Mouse (Mus musculus) MEL (cell line): ENCODE measurements at regions not wholly inside any gene's neighbourhood (a gene's known extent, or its start where the extent isn't known, plus 50 kb on each side); places are given as distances from the start of the nearest gene placed in this dataset.

Experiments
- CTCF ChIP-seq, 3 experiments: IDR thresholded peaks in 2 of 3; conservative IDR thresholded peaks in 1 of 3; 2 replicates each; pipeline ENCODE4 v1.5.1; 2011 to 2012; ENCODE audit warnings: low read length in 3 of 3, low read depth in 2 of 3, mild to moderate bottlenecking in 2 of 3, improper control_type of control experiment in 1 of 3, inconsistent platforms in 1 of 3, mixed read lengths in 1 of 3, moderate library complexity in 1 of 3; ENCODE audit not compliant: control insufficient read depth in 1 of 3, insufficient read depth in 1 of 3, poor library complexity in 1 of 3, severe bottlenecking in 1 of 3
- POLR2A ChIP-seq, 2 experiments: IDR thresholded peaks; 2 replicates each; pipeline ENCODE4 v1.6.1; 2011 to 2012; ENCODE audit warnings: low read length in 2 of 2, mild to moderate bottlenecking in 2 of 2, control low read depth in 1 of 2, improper control_type of control experiment in 1 of 2, low read depth in 1 of 2, moderate library complexity in 1 of 2; ENCODE audit not compliant: control insufficient read depth in 1 of 2, insufficient read depth in 1 of 2, poor library complexity in 1 of 2
- POLR2AphosphoS5 ChIP-seq: IDR thresholded peaks from 2 replicates; pipeline ENCODE4 v1.6.1; 2012; ENCODE audit warnings: low read depth, borderline replicate concordance, mild to moderate bottlenecking, inconsistent platforms, low read length, moderate library complexity, mixed read lengths
- RAD21 ChIP-seq: IDR thresholded peaks from 2 replicates; pipeline ENCODE4 v1.6.1; 2011; ENCODE audit warnings: mild to moderate bottlenecking, low read depth, low read length, improper control_type of control experiment
- USF1 ChIP-seq: IDR thresholded peaks from 2 replicates; pipeline ENCODE4 v1.6.1; 2014; ENCODE audit warnings: low read depth, mild to moderate bottlenecking, inconsistent platforms, low read length, improper control_type of control experiment, moderate library complexity

DNA sequence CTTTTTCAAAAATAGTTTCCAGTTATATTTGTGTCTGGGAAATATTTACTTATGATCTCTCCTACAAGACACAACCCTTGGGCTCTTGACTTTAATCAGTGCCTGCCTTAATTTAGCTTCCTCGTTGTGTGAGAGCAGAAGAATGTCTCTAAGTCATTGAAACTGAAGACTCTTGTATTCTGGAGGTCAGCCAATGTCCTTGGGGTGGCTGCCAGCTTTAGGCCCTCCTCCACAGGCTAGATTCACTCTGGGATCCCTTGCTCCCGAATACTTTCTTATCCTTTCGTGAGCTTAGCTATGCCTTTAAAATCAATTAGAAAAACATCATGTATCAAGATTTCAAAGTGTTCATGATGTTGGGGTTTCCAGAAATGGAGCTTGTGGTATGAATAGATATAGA is 88.1 kb upstream of the Adgra3 start:
- TF ChIP-seq POLR2AphosphoS5: no peak
- TF ChIP-seq POLR2A (IDR thresholded peaks at IDR 0.05; ENCODE audit: control insufficient read depth in 1 of 2, insufficient read depth in 1 of 2, low read depth in 1 of 2, low read length in 2 of 2, poor library complexity in 1 of 2): no peak
- TF ChIP-seq CTCF (IDR thresholded peaks at IDR 0.05 in 2 of 3, conservative IDR thresholded peaks at IDR 0.05 in 1 of 3; ENCODE audit: control insufficient read depth in 1 of 3, insufficient read depth in 1 of 3, low read depth in 2 of 3, low read length in 3 of 3, poor library complexity in 1 of 3, severe bottlenecking in 1 of 3): no peak
- no peak for TF ChIP-seq RAD21
- TF ChIP-seq USF1: no peak
